Mouse (Mus musculus): ENCODE results near the gene Pfdn2. TPM values are rescaled to one million over a fixed set of nuclear protein-coding genes. Genes with fewer than 3 reads are reported as not detected.

Gene Pfdn2
- polyA plus RNA-seq, 1 experiment from 2014 or later: 162 TPM

Other genes starting within 250 kb of the Pfdn2 start
- gene Cfap126, start 231.8 kb upstream of the Pfdn2 start, polyA plus RNA-seq (2015; fragmentation: Nextera tagmentation; extraction: Ambion mirVana): 4.4 and 6.3 TPM in 2 replicates
- gene Sdhc, start 195.1 kb upstream of the Pfdn2 start, polyA plus RNA-seq (2015; fragmentation: Nextera tagmentation; extraction: Ambion mirVana): 311 and 314 TPM in 2 replicates
- gene Mpz, start 195.0 kb upstream of the Pfdn2 start, polyA plus RNA-seq (2015; fragmentation: Nextera tagmentation; extraction: Ambion mirVana): 8.8 and 11.0 TPM in 2 replicates
- 34.0 and 39.1 TPM in 2 replicates for gene Pcp4l1, start 149.4 kb upstream of the Pfdn2 start, polyA plus RNA-seq (2015; fragmentation: Nextera tagmentation; extraction: Ambion mirVana)
- gene Nr1i3, start 131.7 kb upstream of the Pfdn2 start, polyA plus RNA-seq (2015; fragmentation: Nextera tagmentation; extraction: Ambion mirVana): 0.38 and 0.52 TPM in 2 replicates
- 51.0 and 60.0 TPM in 2 replicates for gene Tomm40l, start 123.2 kb upstream of the Pfdn2 start, polyA plus RNA-seq (2015; fragmentation: Nextera tagmentation; extraction: Ambion mirVana)
- 11.1 and 12.9 TPM in 2 replicates for gene Apoa2, start 120.6 kb upstream of the Pfdn2 start, polyA plus RNA-seq (2015; fragmentation: Nextera tagmentation; extraction: Ambion mirVana)
- 32.0 and 46.6 TPM in 2 replicates for gene Fcer1g, start 111.3 kb upstream of the Pfdn2 start, polyA plus RNA-seq (2015; fragmentation: Nextera tagmentation; extraction: Ambion mirVana)
- 3.3 and 3.6 TPM in 2 replicates for gene Adamts4, start 95.2 kb upstream of the Pfdn2 start, polyA plus RNA-seq (2015; fragmentation: Nextera tagmentation; extraction: Ambion mirVana)
- 237 and 260 TPM in 2 replicates for gene Ndufs2, start 94.3 kb upstream of the Pfdn2 start, polyA plus RNA-seq (2015; fragmentation: Nextera tagmentation; extraction: Ambion mirVana)
- gene B4galt3, start 75.3 kb upstream of the Pfdn2 start, polyA plus RNA-seq (2015; fragmentation: Nextera tagmentation; extraction: Ambion mirVana): 90.6 and 97.6 TPM in 2 replicates
- 42.7 and 48.0 TPM in 2 replicates for gene Ppox, start 64.5 kb upstream of the Pfdn2 start, polyA plus RNA-seq (2015; fragmentation: Nextera tagmentation; extraction: Ambion mirVana)
- gene Usp21, start 57.7 kb upstream of the Pfdn2 start, polyA plus RNA-seq (2015; fragmentation: Nextera tagmentation; extraction: Ambion mirVana): 87.4 and 91.6 TPM in 2 replicates
- 115 and 119 TPM in 2 replicates for gene Ufc1, start 50.6 kb upstream of the Pfdn2 start, polyA plus RNA-seq (2015; fragmentation: Nextera tagmentation; extraction: Ambion mirVana)
- 44.1 and 49.9 TPM in 2 replicates for gene Dedd, start 16.5 kb upstream of the Pfdn2 start, polyA plus RNA-seq (2015; fragmentation: Nextera tagmentation; extraction: Ambion mirVana)
- gene Nit1, start within 50 bp of the Pfdn2 start, polyA plus RNA-seq (2015; fragmentation: Nextera tagmentation; extraction: Ambion mirVana): 53.0 and 53.1 TPM in 2 replicates
- gene Klhdc9, start 15.1 kb downstream of the Pfdn2 start, polyA plus RNA-seq (2015; fragmentation: Nextera tagmentation; extraction: Ambion mirVana): 4.0 and 4.1 TPM in 2 replicates
- gene Nectin4, start 24.4 kb downstream of the Pfdn2 start, polyA plus RNA-seq (2015; fragmentation: Nextera tagmentation; extraction: Ambion mirVana): 3.7 and 5.6 TPM in 2 replicates
- 0.88 and 6.0 TPM in 2 replicates for gene Arhgap30, start 43.3 kb downstream of the Pfdn2 start, polyA plus RNA-seq (2015; fragmentation: Nextera tagmentation; extraction: Ambion mirVana)
- gene Usf1, start 65.6 kb downstream of the Pfdn2 start, polyA plus RNA-seq (2015; fragmentation: Nextera tagmentation; extraction: Ambion mirVana): 131 and 149 TPM in 2 replicates
- 4.9 and 6.2 TPM in 2 replicates for gene Tstd1, start 73.2 kb downstream of the Pfdn2 start, polyA plus RNA-seq (2015; fragmentation: Nextera tagmentation; extraction: Ambion mirVana)
- 11.8 and 27.5 TPM in 2 replicates for gene F11r, start 91.9 kb downstream of the Pfdn2 start, polyA plus RNA-seq (2015; fragmentation: Nextera tagmentation; extraction: Ambion mirVana)
- 30.6 and 34.7 TPM in 2 replicates for gene Alyref2, start 157.8 kb downstream of the Pfdn2 start, polyA plus RNA-seq (2015; fragmentation: Nextera tagmentation; extraction: Ambion mirVana)
- not detected in 2 replicates for gene Itln1, start 189.6 kb downstream of the Pfdn2 start, polyA plus RNA-seq (2015; fragmentation: Nextera tagmentation; extraction: Ambion mirVana)
- 0.09 and 1.9 TPM in 2 replicates for gene Cd244a, start 213.5 kb downstream of the Pfdn2 start, polyA plus RNA-seq (2015; fragmentation: Nextera tagmentation; extraction: Ambion mirVana)

All from neural tube, embryonic 15.5 days (tissue).